Mouse (Mus musculus) C2C12 (cell line): ENCODE data around the gene Mcemp1. TPM values are rescaled to one million over a fixed set of nuclear protein-coding genes. Genes with fewer than 3 reads are reported as not detected.

Experiments used
- H3K27me3 ChIP-seq: one replicate; pipeline ENCODE4 v1.6.1; 2011; ENCODE audit not compliant: control insufficient read depth, insufficient read depth, insufficient read length
- H3K36me3 ChIP-seq: one replicate; pipeline ENCODE4 v1.6.1; 2011; ENCODE audit not compliant: control insufficient read depth, insufficient read depth
- H3K4me3 ChIP-seq: one replicate; pipeline ENCODE4 v1.5.1; 2011; ENCODE audit warnings: mild to moderate bottlenecking, control low read depth; ENCODE audit not compliant: poor library complexity, insufficient read depth, severe bottlenecking
- H3K79me2 ChIP-seq: one replicate; pipeline ENCODE4 v1.6.1; 2011; ENCODE audit not compliant: control insufficient read depth, insufficient read depth
- H3K79me3 ChIP-seq: one replicate; pipeline ENCODE4 v1.6.1; 2011; ENCODE audit warnings: low read depth, control low read depth
- H3ac ChIP-seq: one replicate; pipeline ENCODE3; 2011; ENCODE audit warnings: low read depth; ENCODE audit not compliant: control insufficient read depth, insufficient read length
- CEBPB ChIP-seq: IDR thresholded peaks from one replicate; pipeline ENCODE4 v1.6.1; 2011; ENCODE audit warnings: low read depth, mild to moderate bottlenecking, control low read depth, moderate library complexity
- CTCF ChIP-seq: IDR thresholded peaks from one replicate; pipeline ENCODE4 v1.5.1; 2011; ENCODE audit not compliant: control insufficient read depth, insufficient read depth, insufficient read length
- FOSL1 ChIP-seq: IDR thresholded peaks from one replicate; pipeline ENCODE4 v1.8.0; 2011; ENCODE audit warnings: mild to moderate bottlenecking, low read length; ENCODE audit not compliant: poor library complexity, insufficient read depth, severe bottlenecking
- MAX ChIP-seq: IDR thresholded peaks from one replicate; pipeline ENCODE4 v1.6.1; 2011; ENCODE audit warnings: mild to moderate bottlenecking, control low read depth
- MYOD1 ChIP-seq: IDR thresholded peaks from one replicate; pipeline ENCODE4 v1.6.1; 2011; ENCODE audit warnings: low read depth; ENCODE audit not compliant: control insufficient read depth, insufficient read length
- MYOG ChIP-seq: IDR thresholded peaks from one replicate; pipeline ENCODE4 v1.6.1; 2011; ENCODE audit not compliant: control insufficient read depth, insufficient read length; ENCODE audit errors: extremely low read depth
- USF1 ChIP-seq: IDR thresholded peaks from one replicate; pipeline ENCODE4 v1.6.1; 2011; ENCODE audit warnings: low read depth, mild to moderate bottlenecking, control low read depth, moderate library complexity
- long read RNA-seq, 2 experiments: library from polyadenylated mRNA; unstranded; transcript quantifications; one replicate each; pipeline ENCODE4 v2.0.0; 2019 to 2020
- polyA plus RNA-seq: library from polyadenylated mRNA; unstranded; fragments of >200 nt; fragmentation: generic; extraction: Trizol; gene quantifications from one replicate; pipeline ENCODE4 v1.2.1, GENCODE M21; 2012; ENCODE audit warnings: missing spikeins

The Mcemp1 gene
- polyA plus RNA-seq, result not detected
- long read RNA-seq, experiment 1, result 0 reads
- long read RNA-seq, experiment 2, result 0 reads

- no peaks in the 10 kb centered on the region for H3K79me2 ChIP-seq
- no peaks in the 10 kb centered on the region for H3K79me3 ChIP-seq
- TF ChIP-seq MYOD1 (no peak), CEBPB (no peak), FOSL1 (no peak), CTCF (no peak), USF1 (no peak), MYOG (no peak), MAX (no peak)
- peaks cover 36% of the 10 kb centered on the region for H3K27me3 ChIP-seq
- H3ac ChIP-seq, result no peak within 1 kb of the TSS
- no peak within 1 kb of the TSS for H3K4me3 ChIP-seq
- no peaks in the 10 kb centered on the region for H3K36me3 ChIP-seq
These were observed at the start of gene Mcemp1 for GRCm38 (mm10) chr8:3665507-3665906. TSS of gene Mcemp1 (plus strand) at chr8:3665754.

- Histone ChIP-seq H3K79me2 (peaks cover 36% of the 10 kb centered on the region), H3K79me3 (peaks cover 30% of the 10 kb centered on the region), H3K27me3 (no peaks in the 10 kb centered on the region), H3K4me3 (peak within 1 kb of the TSS; percentile 79), H3K36me3 (peaks cover 21% of the 10 kb centered on the region), H3ac (peak within 1 kb of the TSS; percentile 75)
- TF ChIP-seq MYOG, result no peak
- TF ChIP-seq CEBPB, result no peak
- TF ChIP-seq MYOD1, result no peak
- no peak for TF ChIP-seq USF1
- no peak for TF ChIP-seq FOSL1
- no peak for TF ChIP-seq MAX
- TF ChIP-seq CTCF, result no peak
These were observed 44.2 kb upstream of the Mcemp1 start, which contains the start of the genes Xab2 and Pet100 for GRCm38 (mm10) chr8:3621199-3621970. TSS of gene Xab2 (minus strand) at chr8:3621316. TSS of gene Pet100 (plus strand) at chr8:3621548.

GRCm38 (mm10) chr8:3622119-3622518, 43.4 kb upstream of the Mcemp1 start:
- Histone ChIP-seq H3K4me3 (peak overlapping the region; percentile 65), H3K79me3 (peaks cover 30% of the 10 kb centered on the region), H3K79me2 (peaks cover 36% of the 10 kb centered on the region), H3K36me3 (peaks cover 15% of the 10 kb centered on the region), H3K27me3 (no peaks in the 10 kb centered on the region), H3ac (peak overlapping the region; percentile 54)
- TF ChIP-seq USF1 (no peak), FOSL1 (no peak), MYOD1 (no peak), MYOG (no peak), CEBPB (no peak), MAX (no peak), CTCF (no peak)

GRCm38 (mm10) chr8:3625445-3625844, 40.1 kb upstream of the Mcemp1 start, which contains the start of gene Pcp2:
TSS of gene Pcp2 (minus strand) at chr8:3625545.
- no peaks in the 10 kb centered on the region for H3K27me3 ChIP-seq
- H3ac ChIP-seq, result no peak within 1 kb of the TSS
- H3K79me3 ChIP-seq, result peaks cover 6% of the 10 kb centered on the region
- TF ChIP-seq MYOG, result no peak
- no peak for TF ChIP-seq MAX
- no peak for TF ChIP-seq CEBPB
- no peak for TF ChIP-seq CTCF
- no peak for TF ChIP-seq FOSL1
- no peak for TF ChIP-seq MYOD1
- TF ChIP-seq USF1, result no peak
- H3K36me3 ChIP-seq, result no peaks in the 10 kb centered on the region
- H3K4me3 ChIP-seq, result no peak within 1 kb of the TSS
- H3K79me2 ChIP-seq, result peaks cover 7% of the 10 kb centered on the region

- Histone ChIP-seq H3K36me3 (no peaks in the 10 kb centered on the region), H3K4me3 (no peak overlapping the region), H3ac (no peak overlapping the region), H3K79me3 (no peaks in the 10 kb centered on the region), H3K79me2 (no peaks in the 10 kb centered on the region), H3K27me3 (no peaks in the 10 kb centered on the region)
- TF ChIP-seq MYOG (no peak), MAX (no peak), FOSL1 (no peak), MYOD1 (no peak), CEBPB (no peak), CTCF (no peak), USF1 (no peak)
These were observed 38.6 kb upstream of the Mcemp1 start for GRCm38 (mm10) chr8:3626971-3627370.

GRCm38 (mm10) chr8:3628014-3628413, 37.5 kb upstream of the Mcemp1 start:
- Histone ChIP-seq H3K79me3 (no peaks in the 10 kb centered on the region), H3K4me3 (no peak overlapping the region), H3K27me3 (no peaks in the 10 kb centered on the region), H3K79me2 (no peaks in the 10 kb centered on the region), H3ac (no peak overlapping the region), H3K36me3 (no peaks in the 10 kb centered on the region)
- no peak for TF ChIP-seq MYOD1
- TF ChIP-seq MYOG, result no peak
- TF ChIP-seq MAX, result no peak
- no peak for TF ChIP-seq FOSL1
- TF ChIP-seq CTCF, result no peak
- no peak for TF ChIP-seq CEBPB
- TF ChIP-seq USF1, result no peak
